Mouse (Mus musculus) mouse embryonic stem cell (cell line): ENCODE data around the gene Krtap5-1.
"Not testable (repeated sequence)": the region's sequence is repeated elsewhere in the genome, so short reads cannot be mapped to it uniquely, and the experiment has no call there.

ENCODE experiments used
- in situ Hi-C, 2 experiments: fragments of 300-500 bp; cut with MboI; formaldehyde crosslinking; loops; 1 replicate in 1 of 2; 3 replicates in 1 of 2; pipeline ENCODE4 v1.14.3; 2019 to 2020; ENCODE audit warnings: low sequenced_read_pairs in 2 of 2, low pct_unique_long_range_greater_than_20kb in 1 of 2, mixed read lengths in 1 of 2; ENCODE audit not compliant: unreplicated experiment in 1 of 2

The Krtap5-1 gene

DNA sequence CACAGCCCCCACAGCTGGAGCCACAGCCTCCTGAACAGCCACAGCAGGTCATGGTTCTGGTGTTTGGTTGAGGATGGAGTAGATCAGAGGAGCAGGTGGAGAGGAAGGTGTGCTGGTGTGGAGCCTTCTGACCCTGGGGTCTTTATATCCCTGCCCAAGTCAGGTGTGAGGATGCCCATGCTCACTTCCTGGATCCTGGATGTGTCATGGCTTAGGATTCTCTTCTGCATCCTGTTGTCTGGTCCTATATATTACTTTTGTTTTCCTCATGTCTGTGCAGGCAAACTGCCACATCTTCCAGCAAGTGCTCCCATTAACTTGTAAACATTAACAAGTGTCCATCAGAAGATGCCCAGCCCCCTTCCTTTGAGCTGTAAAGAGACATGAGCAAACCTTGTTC, at the start of gene Krtap5-1:
TSS of gene Krtap5-1 (minus strand) at position 101 of the 400 bp plus-strand sequence.
- in situ Hi-C loops: not testable (repeated sequence)

DNA sequence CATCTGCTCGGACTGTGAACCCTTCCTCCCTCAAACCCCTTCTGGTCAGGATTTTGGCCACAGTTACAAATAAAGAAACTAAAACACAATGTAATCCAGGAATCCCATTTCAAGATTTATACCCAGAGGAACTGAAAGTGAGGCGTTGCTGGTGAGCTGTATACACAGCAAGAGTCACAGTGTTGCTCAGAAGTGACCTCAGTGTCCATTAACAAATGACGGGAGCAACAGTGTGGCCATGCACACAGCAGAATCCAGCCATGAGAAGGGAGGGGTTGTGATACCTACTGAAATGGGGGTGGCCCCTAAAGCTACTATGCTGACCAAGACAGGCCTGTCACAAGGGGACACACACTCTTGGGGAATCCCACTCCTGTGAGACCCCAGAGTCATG, 45.3 kb upstream of the Krtap5-1 start:
- in situ Hi-C loops: loop anchor here in 1 of 2 experiments (25.0 kb wide), 1 partner anchor 345 kb away; no protein-coding TSS in a partner anchor

DNA sequence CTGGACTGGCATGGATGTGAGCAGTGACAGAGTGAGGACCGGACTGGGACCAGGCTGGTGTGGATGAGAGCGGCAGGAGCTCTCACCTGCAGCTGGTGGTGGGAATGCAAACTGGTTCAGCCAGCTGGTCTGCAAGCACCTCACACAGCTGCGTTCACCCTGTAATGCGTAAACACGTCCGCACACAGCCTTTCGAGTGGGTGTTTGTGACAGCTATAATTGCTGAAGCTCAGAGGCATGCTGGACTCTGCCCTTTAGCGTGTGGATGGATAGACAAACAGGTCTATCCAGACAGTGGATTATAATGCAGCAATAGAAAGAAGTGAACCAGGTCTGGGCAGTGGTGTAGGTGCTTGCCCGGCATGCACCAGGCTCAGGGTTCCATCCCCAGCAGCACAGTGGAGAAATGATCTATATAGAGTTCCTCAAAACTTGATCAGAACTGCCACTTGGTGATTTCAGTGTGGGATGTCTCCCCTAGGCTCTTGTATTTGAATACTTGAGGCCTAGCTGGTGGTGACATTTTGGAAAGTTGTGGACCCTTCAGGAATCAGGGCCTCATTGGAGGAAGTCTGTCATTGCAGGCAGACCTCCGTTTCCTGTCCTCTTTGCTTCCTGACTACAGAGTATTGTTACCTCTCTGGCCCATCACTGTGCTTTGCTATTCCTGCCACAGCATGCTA, 44.8 kb upstream of the Krtap5-1 start:
- in situ Hi-C loops: loop anchor here in 1 of 2 experiments (25.0 kb wide), 1 partner anchor 346 kb away; no protein-coding TSS in a partner anchor

DNA sequence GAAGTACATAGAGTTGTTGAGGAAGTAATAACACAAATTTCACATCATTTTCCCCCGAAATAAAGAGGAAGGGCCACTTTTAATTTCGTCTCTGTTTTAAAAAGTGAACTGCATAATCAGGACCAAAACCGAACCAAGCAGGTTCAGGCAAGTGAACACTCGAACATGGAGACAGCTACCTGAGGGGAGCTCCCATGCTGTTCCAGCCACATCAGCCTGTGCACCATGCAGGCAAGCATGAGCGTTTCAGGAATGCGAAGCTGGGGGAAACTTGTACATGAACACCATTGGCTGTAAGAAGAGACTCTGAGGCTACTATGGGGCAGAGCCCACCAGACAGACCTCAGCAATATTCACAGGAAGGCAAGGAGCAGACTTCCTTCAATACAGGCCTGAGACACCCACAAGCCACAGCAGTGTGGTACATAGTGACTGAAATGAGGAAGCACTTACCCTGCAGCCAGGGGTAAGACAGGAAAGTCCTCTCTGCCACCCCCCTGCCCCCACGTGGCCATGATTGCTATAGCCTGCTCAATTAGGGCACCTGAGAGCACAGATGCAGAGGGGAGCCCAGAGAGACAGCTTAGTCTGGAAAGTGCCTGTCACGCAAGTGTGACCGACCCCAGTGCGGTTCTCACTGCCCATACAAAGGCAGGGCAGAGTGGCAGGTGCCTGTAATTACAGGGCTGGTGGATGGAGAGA, 43.5 kb upstream of the Krtap5-1 start:
- in situ Hi-C loops: loop anchor here in 1 of 2 experiments (25.0 kb wide), 1 partner anchor 347 kb away; no protein-coding TSS in a partner anchor

DNA sequence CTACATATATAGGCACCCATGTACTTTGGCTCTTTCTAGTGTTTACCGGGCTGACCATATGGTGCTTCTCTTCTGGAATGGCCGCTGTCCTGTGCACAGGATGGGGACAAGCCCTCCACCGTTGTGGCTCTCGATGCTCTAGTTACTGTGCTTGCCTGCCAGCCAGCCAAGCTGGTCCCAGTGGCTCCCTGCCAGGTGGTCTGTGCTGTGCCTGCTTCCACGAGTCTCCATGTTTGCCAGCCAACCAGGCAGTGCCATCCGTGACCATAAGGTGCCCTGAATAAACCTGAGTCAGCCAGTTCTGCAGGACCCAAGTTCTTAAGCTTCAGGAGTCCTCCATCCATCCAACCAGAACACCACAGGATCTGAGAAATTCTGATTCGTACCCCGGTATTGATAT, 38.2 kb upstream of the Krtap5-1 start:
- in situ Hi-C loops: loop anchor here (10.0 to 25.0 kb wide), 4 partner anchors 100 to 352 kb away; partner anchors contain the start of gene Syt8 (in 2 of the 2)

DNA sequence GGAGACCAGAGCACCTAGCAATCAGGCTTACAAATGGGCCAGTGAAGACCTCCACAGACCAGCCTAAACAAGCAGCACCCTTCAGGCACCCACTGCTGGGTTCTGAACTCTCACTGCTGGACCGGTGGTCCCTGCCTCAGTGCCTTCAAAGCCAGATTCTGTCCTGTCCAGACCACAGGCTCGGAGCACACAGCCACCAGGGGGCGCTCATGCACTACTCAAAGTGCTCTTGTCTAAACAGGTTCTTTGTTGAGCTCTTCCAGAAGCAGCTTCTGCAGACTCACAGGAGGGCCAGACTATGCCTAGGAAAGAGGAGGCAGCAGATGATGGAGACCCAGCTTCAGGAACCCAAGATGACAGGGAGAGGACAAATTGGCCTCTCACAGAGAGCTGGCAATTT, 37.3 kb upstream of the Krtap5-1 start:
- in situ Hi-C loops: loop anchor here (10.0 to 25.0 kb wide), 4 partner anchors 101 to 353 kb away; partner anchors contain the start of gene Syt8 (in 2 of the 2)

DNA sequence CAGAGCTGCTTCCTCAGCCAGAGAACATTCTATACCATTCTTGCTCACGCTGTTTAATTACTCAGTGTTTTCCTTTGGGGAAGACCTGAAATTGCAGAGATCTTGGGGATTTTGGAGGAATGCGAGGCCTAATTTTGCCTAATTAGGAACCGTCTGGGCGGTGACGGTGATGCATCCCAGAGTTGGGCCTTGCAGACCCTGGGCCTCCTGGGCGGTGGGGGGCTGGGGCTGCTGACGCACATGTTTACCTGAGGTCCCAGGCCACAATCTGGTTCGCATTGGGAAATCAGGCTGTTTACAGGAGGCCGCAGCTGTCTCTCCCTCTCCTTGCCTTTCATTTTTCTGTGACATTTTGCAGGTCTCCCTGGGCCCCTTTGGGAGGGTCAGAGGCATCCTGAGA, 35.8 kb upstream of the Krtap5-1 start:
- in situ Hi-C loops: loop anchor here (10.0 to 25.0 kb wide), 4 partner anchors 102 to 355 kb away; partner anchors contain the start of gene Syt8 (in 2 of the 2)

DNA sequence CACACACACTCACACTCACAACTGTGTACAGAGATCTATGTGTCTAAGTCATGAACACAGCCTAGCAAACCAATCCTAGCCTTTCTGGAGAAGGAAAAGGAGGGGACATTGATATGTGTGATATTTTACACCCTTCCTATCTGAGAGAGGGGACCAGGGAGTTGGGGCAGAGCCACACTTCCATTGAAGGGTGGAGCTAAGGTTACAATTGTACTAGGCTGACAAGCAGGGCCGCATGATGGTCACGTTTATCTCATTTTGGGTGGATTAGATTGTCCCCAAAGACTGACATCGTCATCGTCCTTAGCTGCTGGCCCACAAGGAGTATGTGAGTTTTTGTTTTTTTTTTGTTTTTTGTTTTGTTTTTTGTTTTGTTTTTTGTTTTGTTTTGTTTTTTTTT, 34.4 kb upstream of the Krtap5-1 start:
- in situ Hi-C loops: loop anchor here (10.0 to 25.0 kb wide), 4 partner anchors 104 to 356 kb away; partner anchors contain the start of gene Syt8 (in 2 of the 2)

DNA sequence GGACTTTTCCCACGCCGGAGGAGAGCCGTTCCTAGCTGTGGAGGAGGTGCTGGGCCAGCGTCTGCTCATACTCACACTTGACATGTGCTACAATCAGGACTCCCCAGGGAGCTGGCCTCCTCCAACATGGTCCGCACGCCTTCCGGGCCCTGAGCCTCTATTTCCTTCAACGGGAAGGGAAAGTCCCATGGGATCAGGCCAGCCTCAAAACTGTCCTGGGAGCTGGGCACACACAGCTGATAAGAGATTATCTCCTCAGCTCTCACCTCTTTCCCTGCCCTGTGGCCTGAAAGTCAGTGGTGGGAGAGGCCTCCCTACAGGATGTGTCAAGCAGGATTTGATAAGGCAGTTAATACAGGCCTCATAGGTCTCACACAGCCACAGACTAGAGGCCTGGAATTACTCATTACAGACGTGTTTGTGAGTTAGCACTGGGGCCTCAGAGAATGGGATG, 33.4 kb upstream of the Krtap5-1 start:
- in situ Hi-C loops: loop anchor here (10.0 to 25.0 kb wide), 4 partner anchors 105 to 357 kb away; partner anchors contain the start of gene Syt8 (in 2 of the 2)

DNA sequence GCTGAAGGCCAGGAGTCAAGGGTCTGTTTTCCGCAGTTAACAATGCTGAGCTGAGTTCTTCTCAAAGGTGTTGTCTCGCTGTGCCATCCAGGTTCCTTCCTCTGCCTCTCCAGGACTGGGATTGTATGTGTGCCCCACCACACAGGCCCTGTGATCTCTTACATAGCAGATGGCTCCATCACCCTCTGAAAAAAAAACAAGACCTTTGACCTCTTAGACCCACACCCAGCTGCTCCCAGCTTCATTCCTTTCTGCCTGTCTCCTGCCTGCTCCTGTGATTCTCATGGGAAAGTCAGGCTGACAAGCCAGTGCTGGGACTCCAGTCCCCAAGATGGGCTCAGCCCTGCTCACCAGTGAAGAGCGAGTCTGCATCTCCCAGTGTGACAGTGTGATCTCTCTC, 31.6 kb upstream of the Krtap5-1 start:
- in situ Hi-C loops: loop anchor here in 1 of 2 experiments (25.0 kb wide), 1 partner anchor 359 kb away; no protein-coding TSS in a partner anchor

DNA sequence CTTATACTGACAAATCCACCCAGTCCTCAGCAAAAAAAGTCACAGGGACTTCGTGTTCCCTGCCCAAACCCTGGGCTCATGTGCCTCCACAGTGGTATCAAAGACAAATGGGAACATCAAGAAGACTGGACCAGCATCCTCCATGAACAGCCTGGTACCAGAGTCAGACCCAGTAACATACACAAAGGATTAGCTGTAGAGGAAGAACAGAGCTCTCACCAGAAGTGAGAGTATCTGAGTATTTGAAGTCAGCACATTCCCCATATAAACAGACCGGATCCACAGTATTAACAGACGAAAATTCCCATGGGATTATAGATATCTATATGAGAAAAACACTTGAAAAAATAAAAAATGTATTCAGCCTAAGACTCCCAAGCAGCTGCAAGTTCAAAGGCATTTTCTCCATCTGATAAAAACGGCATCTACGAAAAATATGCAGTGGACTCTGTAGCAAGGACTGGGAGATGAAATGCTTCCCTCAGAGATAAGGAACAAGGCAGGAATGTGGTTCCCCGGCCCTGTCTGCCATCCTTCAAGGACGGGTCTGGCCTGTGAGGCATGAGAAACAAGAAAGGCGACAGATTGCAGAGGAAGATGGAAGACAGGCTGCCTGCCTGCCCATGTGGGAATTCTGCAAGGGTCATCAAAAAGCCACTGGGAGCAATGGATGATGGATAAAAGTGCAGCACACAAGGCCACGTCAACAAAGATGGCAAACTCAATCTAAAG, 30.0 kb upstream of the Krtap5-1 start:
- in situ Hi-C loops: loop anchor here in 1 of 2 experiments (25.0 kb wide), 1 partner anchor 360 kb away; no protein-coding TSS in a partner anchor

DNA sequence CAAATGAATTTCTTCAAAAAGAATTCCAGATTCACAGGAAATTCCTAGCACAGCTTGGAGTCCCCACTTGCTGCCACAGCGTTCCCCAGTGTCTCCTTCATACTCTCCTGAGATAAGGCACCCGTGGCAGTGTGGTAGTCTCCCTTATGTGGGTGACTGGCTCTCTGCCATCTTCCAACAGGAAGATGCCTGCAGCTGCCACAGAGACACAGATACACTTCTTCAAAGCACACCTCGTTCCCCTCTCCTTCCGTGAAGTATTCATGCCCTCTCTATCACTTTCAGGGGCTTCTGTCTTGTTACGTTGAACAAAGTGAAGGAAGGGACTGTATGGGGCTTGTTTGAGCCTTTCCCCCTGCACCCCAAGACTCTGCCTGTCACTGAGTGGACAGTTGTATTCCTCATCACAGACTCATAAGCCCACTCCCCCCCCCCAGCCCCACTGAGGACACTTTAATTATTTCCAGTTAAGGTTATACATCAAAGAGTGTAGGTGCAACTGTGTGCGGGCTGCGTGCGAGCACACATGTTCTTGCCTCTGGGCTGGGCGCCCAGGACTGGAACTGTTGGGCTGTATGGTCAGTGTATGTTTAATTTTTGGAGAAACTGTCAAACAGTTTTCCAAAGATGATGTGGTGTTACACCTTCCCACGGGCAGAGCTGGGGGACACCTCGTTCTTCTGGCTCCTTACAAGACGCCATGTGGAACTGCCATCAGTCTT, 26.6 kb upstream of the Krtap5-1 start:
- in situ Hi-C loops: no loop called here

DNA sequence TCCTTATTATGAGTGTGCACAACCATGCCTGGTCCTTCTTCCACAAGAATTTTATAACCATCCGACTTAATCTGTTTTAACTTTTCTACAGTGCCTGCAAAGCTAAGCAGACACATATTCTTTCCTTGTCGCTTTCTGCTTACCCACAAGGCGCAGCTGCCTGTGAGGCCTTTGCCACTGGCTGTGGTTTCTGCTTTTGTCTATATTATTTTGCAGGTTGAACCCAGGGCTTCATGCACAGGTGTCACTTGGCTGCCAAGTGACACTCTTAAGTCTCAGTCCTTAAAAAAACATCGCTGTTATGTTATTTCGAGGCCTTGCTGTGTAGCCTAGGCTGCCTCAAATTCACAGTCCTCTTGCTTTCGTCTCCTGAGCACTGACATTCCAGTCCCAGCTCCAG, 25.7 kb upstream of the Krtap5-1 start:
- in situ Hi-C loops: no loop called here

DNA sequence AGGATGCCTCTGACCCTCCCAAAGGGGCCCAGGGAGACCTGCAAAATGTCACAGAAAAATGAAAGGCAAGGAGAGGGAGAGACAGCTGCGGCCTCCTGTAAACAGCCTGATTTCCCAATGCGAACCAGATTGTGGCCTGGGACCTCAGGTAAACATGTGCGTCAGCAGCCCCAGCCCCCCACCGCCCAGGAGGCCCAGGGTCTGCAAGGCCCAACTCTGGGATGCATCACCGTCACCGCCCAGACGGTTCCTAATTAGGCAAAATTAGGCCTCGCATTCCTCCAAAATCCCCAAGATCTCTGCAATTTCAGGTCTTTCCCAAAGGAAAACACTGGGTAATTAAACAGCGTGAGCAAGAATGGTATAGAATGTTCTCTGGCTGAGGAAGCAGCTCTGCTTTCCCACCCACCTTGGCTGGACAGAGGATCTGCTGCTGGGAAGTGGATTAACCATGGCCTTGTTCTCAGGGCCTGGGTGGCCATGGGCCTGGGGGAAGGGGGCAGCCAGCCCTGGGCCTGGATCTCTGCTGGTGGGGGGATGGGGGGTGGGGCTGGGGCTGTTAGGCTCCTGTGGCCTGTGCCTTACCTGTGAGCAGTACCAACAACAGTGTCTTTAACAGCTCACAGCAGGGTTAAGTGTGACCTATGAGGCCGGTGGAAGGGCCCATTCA, 24.9 kb upstream of the Krtap5-1 start:
- in situ Hi-C loops: not testable (repeated sequence)

DNA sequence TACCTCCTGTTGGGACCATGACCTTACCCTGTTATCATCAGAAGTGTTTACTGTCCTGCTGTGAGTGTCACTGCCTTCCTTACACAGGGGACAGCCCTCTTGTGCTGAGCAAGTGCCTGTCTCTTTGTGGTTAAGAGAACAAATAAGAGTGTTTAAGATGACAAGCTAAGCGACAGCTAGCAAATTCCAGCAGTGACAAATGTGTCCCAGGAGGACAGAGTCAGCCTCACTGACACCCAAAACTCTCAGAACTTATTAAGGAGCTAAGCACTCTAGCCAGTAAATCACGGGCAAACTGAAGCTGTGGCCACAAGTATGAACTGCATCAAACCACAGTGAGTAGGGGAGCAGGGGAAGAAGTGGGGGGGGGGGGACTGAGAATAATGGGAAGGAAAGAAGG, 24.0 kb upstream of the Krtap5-1 start:
- in situ Hi-C loops: no loop called here

DNA sequence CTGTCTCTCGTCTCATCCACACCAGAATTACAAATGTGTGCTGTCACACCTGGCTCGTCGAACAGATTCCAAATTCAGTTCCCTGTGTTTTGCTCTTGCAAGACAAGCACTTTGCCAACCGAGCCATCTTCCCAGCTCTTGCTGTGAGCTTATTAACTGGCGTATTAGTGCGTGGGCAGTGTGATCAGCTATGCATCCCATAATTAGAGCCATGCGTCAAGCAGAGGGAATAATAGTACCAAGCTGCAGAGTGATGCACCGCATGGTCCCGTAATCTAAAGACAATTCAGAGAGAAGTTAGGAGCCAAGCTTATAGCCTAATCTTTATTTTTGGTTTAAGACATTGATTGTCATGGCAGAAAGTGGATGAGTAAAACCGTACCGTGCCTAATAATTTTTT, 22.2 kb upstream of the Krtap5-1 start:
- in situ Hi-C loops: no loop called here

DNA sequence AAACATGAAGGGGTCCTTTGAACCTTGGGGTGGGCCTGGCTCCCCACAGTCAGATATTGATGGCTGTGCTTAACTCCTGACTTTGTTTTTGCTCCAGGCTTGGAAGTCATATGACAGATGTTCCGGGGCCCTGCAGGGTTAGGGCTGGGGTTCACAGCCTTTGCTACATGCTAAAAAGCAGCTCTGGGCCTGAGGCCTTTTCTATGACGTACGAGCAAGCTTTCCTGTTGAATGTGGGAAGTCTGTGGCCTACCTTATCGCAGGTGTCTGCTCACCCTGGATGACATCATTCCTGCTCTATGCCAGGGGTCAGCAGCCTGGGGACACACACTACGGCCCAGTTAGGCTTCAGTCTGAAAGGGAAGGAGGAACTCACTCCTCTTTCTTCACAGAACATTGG, 20.3 kb upstream of the Krtap5-1 start:
- in situ Hi-C loops: no loop called here
